Mouse (Mus musculus) hindbrain, embryonic 14.5 days (tissue): ENCODE measurements at regions not wholly inside any gene's neighbourhood (a gene's known extent, or its start where the extent isn't known, plus 50 kb on each side); places are given as distances from the start of the nearest gene placed in this dataset.

ENCODE experiments used
- ATAC-seq: fragments of 200-750 bp; cut with Nextera tagmentation; 2 replicates; pipeline ENCODE4 v1.8.0; 2017; ENCODE audit warnings: moderate number of reproducible peaks, mild to moderate bottlenecking, moderate TSS enrichment, moderate library complexity; ENCODE audit not compliant: low FRiP score
- DNase-seq: peaks from one replicate; pipeline ENCODE4 v3.0.0-alpha.2; 2015; ENCODE audit warnings: low spot score
- H3K27ac ChIP-seq: fragments of 300-500 bp; sonication (generic); 2 replicates; pipeline ENCODE4 v1.5.1; 2014; ENCODE audit warnings: mild to moderate bottlenecking, moderate library complexity
- H3K27me3 ChIP-seq: fragments of 300-500 bp; sonication (generic); 2 replicates; pipeline ENCODE4 v1.6.1; 2014; ENCODE audit warnings: mild to moderate bottlenecking, low read length, mixed read lengths; ENCODE audit not compliant: control insufficient read depth, insufficient read depth
- H3K36me3 ChIP-seq: fragments of 300-500 bp; sonication (generic); replicated peaks from 2 replicates; pipeline ENCODE4 v1.6.1; 2014; ENCODE audit not compliant: control insufficient read depth, insufficient read depth
- H3K4me1 ChIP-seq: fragments of 300-500 bp; sonication (generic); replicated peaks from 2 replicates; pipeline ENCODE4 v1.6.1; 2014; ENCODE audit warnings: antibody characterized with exemption, low read length, mixed read lengths; ENCODE audit not compliant: control insufficient read depth, insufficient read depth
- H3K4me2 ChIP-seq: fragments of 300-500 bp; sonication (generic); replicated peaks from 2 replicates; pipeline ENCODE4 v1.6.1; 2014; ENCODE audit warnings: mild to moderate bottlenecking, moderate library complexity
- H3K4me3 ChIP-seq: fragments of 300-500 bp; sonication (generic); replicated peaks from 2 replicates; pipeline ENCODE4 v1.5.1; 2014; ENCODE audit warnings: mild to moderate bottlenecking, low read length
- H3K9ac ChIP-seq: fragments of 300-500 bp; sonication (generic); 2 replicates; pipeline ENCODE4 v1.6.1; 2014
- H3K9me3 ChIP-seq: fragments of 300-500 bp; sonication (generic); 2 replicates; pipeline ENCODE4 v1.6.1; 2016; ENCODE audit warnings: low read length; ENCODE audit not compliant: control insufficient read depth
- WGBS: fragments of 180-500 bp; shearing (Covaris S2); extraction: QIAGEN DNeasy Blood & Tissue Kit; methylation state at CpG from one replicate; pipeline ENCODE4 v1.1.7; 2014; 5-methylcytosine and 5-hydroxymethylcytosine counted together

GRCm38 (mm10) chr7:121258826-121259496, 132.7 kb upstream of the Hs3st2 start:
- 53% methylated on average over 12 of the region's 12 CpGs for WGBS

GRCm38 (mm10) chr7:121259497-121260009, 132.1 kb upstream of the Hs3st2 start:
- Histone ChIP-seq H3K4me2 (no peak overlapping the region), H3K27ac (no peak overlapping the region), H3K4me3 (no peak overlapping the region), H3K27me3 (no peaks in the 10 kb centered on the region), H3K36me3 (no peaks in the 10 kb centered on the region), H3K9ac (no peak overlapping the region), H3K4me1 (no peaks in the 10 kb centered on the region), H3K9me3 (no peaks in the 10 kb centered on the region)
- DNase-seq (no peak), ATAC-seq (peak; percentile 31; the same call in 1 of the 2 replicates)
- WGBS, result 78% methylated on average over 21 of the region's 21 CpGs

More at GRCm38 (mm10) chr7:121258826-121259496, 132.7 kb upstream of the Hs3st2 start:
- H3K36me3 ChIP-seq, result no peaks in the 10 kb centered on the region
- no peak overlapping the region for H3K27ac ChIP-seq
- H3K4me1 ChIP-seq, result no peaks in the 10 kb centered on the region
- H3K4me3 ChIP-seq, result no peak overlapping the region
- no peak overlapping the region for H3K4me2 ChIP-seq
- DNase-seq, result peak; percentile 74
- no peaks in the 10 kb centered on the region for H3K9me3 ChIP-seq
- no peak overlapping the region for H3K9ac ChIP-seq
- ATAC-seq, result no peak
- no peaks in the 10 kb centered on the region for H3K27me3 ChIP-seq

- ATAC-seq, result no peak
- H3K9me3 ChIP-seq, result no peaks in the 10 kb centered on the region
- H3K27ac ChIP-seq, result no peak overlapping the region
- H3K4me1 ChIP-seq, result no peaks in the 10 kb centered on the region
- H3K36me3 ChIP-seq, result no peaks in the 10 kb centered on the region
- H3K4me3 ChIP-seq, result no peak overlapping the region
- H3K4me2 ChIP-seq, result no peak overlapping the region
- H3K9ac ChIP-seq, result no peak overlapping the region
- DNase-seq, result no peak
- WGBS, result 78% methylated on average over 2 of the region's 2 CpGs
- no peaks in the 10 kb centered on the region for H3K27me3 ChIP-seq
Observed at GRCm38 (mm10) chr7:121269358-121269757, 122.3 kb upstream of the Hs3st2 start.

GRCm38 (mm10) chr7:121280597-121280996, 111.1 kb upstream of the Hs3st2 start:
- Histone ChIP-seq H3K9ac (no peak overlapping the region), H3K27me3 (no peaks in the 10 kb centered on the region), H3K4me2 (no peak overlapping the region), H3K4me3 (no peak overlapping the region), H3K4me1 (no peaks in the 10 kb centered on the region), H3K36me3 (no peaks in the 10 kb centered on the region), H3K27ac (no peak overlapping the region), H3K9me3 (no peaks in the 10 kb centered on the region)
- ATAC-seq (no peak), DNase-seq (no peak)
- WGBS, result 63% methylated on average over 1 of the region's 1 CpGs

GRCm38 (mm10) chr7:121282154-121282553, 109.5 kb upstream of the Hs3st2 start:
- Histone ChIP-seq H3K36me3 (no peaks in the 10 kb centered on the region), H3K4me1 (no peaks in the 10 kb centered on the region), H3K9me3 (no peaks in the 10 kb centered on the region), H3K4me3 (no peak overlapping the region), H3K4me2 (no peak overlapping the region), H3K27me3 (no peaks in the 10 kb centered on the region), H3K27ac (no peak overlapping the region), H3K9ac (no peak overlapping the region)
- WGBS, result 73% methylated on average over 7 of the region's 7 CpGs
- DNase-seq (no peak), ATAC-seq (no peak)

- no peak for ATAC-seq
- no peak for DNase-seq
- WGBS, result 91% methylated on average over 16 of the region's 16 CpGs
- no peak overlapping the region for H3K9ac ChIP-seq
- H3K27me3 ChIP-seq, result no peaks in the 10 kb centered on the region
- no peak overlapping the region for H3K4me2 ChIP-seq
- no peak overlapping the region for H3K27ac ChIP-seq
- H3K4me1 ChIP-seq, result no peaks in the 10 kb centered on the region
- no peaks in the 10 kb centered on the region for H3K9me3 ChIP-seq
- H3K4me3 ChIP-seq, result no peak overlapping the region
- no peaks in the 10 kb centered on the region for H3K36me3 ChIP-seq
Observed at GRCm38 (mm10) chr7:121289737-121290136, 101.9 kb upstream of the Hs3st2 start.

GRCm38 (mm10) chr7:121296151-121296695, 95.4 kb upstream of the Hs3st2 start:
- Histone ChIP-seq H3K9me3 (no peaks in the 10 kb centered on the region), H3K27me3 (no peaks in the 10 kb centered on the region), H3K36me3 (no peaks in the 10 kb centered on the region), H3K4me1 (no peaks in the 10 kb centered on the region), H3K9ac (no peak overlapping the region), H3K27ac (no peak overlapping the region), H3K4me2 (no peak overlapping the region), H3K4me3 (no peak overlapping the region)
- ATAC-seq (no peak), DNase-seq (no peak)
- 84% methylated on average over 3 of the region's 3 CpGs for WGBS

GRCm38 (mm10) chr7:121312961-121313587, 78.6 kb upstream of the Hs3st2 start:
- H3K9ac ChIP-seq, result peak overlapping the region; percentile 33; the same call in 1 of the 2 replicates
- H3K4me1 ChIP-seq, result peaks cover 7% of the 10 kb centered on the region; the same call in 1 of the 2 replicates
- ATAC-seq (peak; percentile 59; the same call in 1 of the 2 replicates), DNase-seq (peak; percentile 42)
- peaks cover 1% of the 10 kb centered on the region; the same call in 1 of the 2 replicates for H3K9me3 ChIP-seq
- peak overlapping the region; percentile 18; the same call in 1 of the 2 replicates for H3K27ac ChIP-seq
- 6% methylated on average over 19 of the region's 19 CpGs for WGBS
- H3K36me3 ChIP-seq, result no peaks in the 10 kb centered on the region
- H3K4me2 ChIP-seq, result peak overlapping the region; percentile 38
- peak overlapping the region; percentile 1; the same call in 1 of the 2 replicates for H3K4me3 ChIP-seq
- no peaks in the 10 kb centered on the region for H3K27me3 ChIP-seq

GRCm38 (mm10) chr7:121314521-121314920, 77.1 kb upstream of the Hs3st2 start:
- no peak overlapping the region for H3K4me3 ChIP-seq
- peaks cover 7% of the 10 kb centered on the region; the same call in 1 of the 2 replicates for H3K4me1 ChIP-seq
- H3K9ac ChIP-seq, result no peak overlapping the region
- ATAC-seq (no peak), DNase-seq (no peak)
- H3K36me3 ChIP-seq, result no peaks in the 10 kb centered on the region
- no peak overlapping the region for H3K4me2 ChIP-seq
- H3K27me3 ChIP-seq, result no peaks in the 10 kb centered on the region
- H3K9me3 ChIP-seq, result no peaks in the 10 kb centered on the region
- H3K27ac ChIP-seq, result no peak overlapping the region
- WGBS, result 89% methylated on average over 4 of the region's 4 CpGs
